Mouse (Mus musculus): ENCODE data around the gene Hbq1b.

DNA sequence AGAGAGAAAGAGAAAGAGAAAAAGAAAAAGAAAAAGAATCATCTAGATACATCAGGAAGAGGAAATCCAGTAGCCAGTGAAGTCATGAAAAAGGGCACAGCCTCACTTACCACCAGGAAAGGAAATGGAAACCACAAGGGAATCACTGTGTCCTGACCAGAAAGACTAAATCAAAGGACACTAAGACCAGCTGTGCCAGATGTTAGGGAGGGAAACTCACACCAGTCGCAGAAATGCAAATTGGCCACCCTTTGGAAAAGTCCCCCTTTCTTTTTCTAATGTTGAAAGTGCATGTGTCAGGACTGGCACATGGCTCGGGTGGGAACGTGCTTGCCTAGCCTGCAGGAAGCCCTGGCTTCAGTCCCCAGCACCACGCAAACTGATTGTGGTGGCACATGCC lies 15.6 kb upstream of the Hbq1b start:
- no peak for TF ChIP-seq CTCF (IDR thresholded peaks at IDR 0.05; ENCODE audit: extremely low read depth, insufficient read depth, insufficient read length, insufficient replicate concordance)
- no peak for TF ChIP-seq POLR2A (IDR thresholded peaks at IDR 0.05; ENCODE audit: low read depth, low read length)
